Comparison of ENCODE assay signal across 9 mouse cellular contexts in genomic region chr4:138319508-138319907, GRCm38 (mm10). TPM values are rescaled to one million over a fixed set of nuclear protein-coding genes. Genes with fewer than 3 reads are reported as not detected.
DNase-seq lines count a peak whose midpoint lies in the region; ATAC-seq and TF ChIP-seq lines count a peak whose summit lies in the region.
"Had no signal": no experiment of that assay in that cellular context is flagged by ENCODE, and none has a peak within 500 bp of the region (broad histone marks: within the 10 kb centered on the region; RNA-seq: fewer than 3 reads in every experiment).

No protein-coding gene starts in this region.

- TF ChIP-seq EP300 in lung, postnatal 0 days (IDR thresholded peaks at IDR 0.05): no peak

- ATAC-seq in lung, postnatal 0 days: peak; percentile 69

- 32% methylated on average over 10 of the region's 10 CpGs for WGBS in bone marrow, adult 2 months
- 29% methylated on average over 10 of the region's 10 CpGs for WGBS in lung, postnatal 0 days

- H3K9ac ChIP-seq in lung, postnatal 0 days (replicated peaks; ENCODE audit: low read depth): no peak overlapping the region
- H3K9ac ChIP-seq: lung, embryonic 15.5 days had no signal

- H3K36me3 ChIP-seq in lung, postnatal 0 days (ENCODE audit: insufficient read depth, low read length): peaks cover 8% of the 10 kb centered on the region; the same call in 1 of the 2 replicates

- TF ChIP-seq POLR2A in bone marrow, adult 2 months (IDR thresholded peaks at IDR 0.05; ENCODE audit: borderline replicate concordance, control insufficient read depth, low read depth, low read length): no peak
- no peak for TF ChIP-seq POLR2A in embryonic fibroblast, embryonic 13.5 days (IDR thresholded peaks at IDR 0.05; ENCODE audit: low read depth, low read length)

- DNase-seq in ES-CJ7 (ENCODE audit: low read depth, low spot score): peak; percentile 87
- peak; percentile 88 to 91 for DNase-seq in heart, postnatal 36 days
- DNase-seq in layer of hippocampus, adult 9-11 months: peak; percentile 76
- DNase-seq in lung, postnatal 0 days (ENCODE audit: low spot score): peak; percentile 87
- DNase-seq in right cerebral cortex, postnatal 14 days: peak; percentile 80
- peak; percentile 81 to 85 for DNase-seq in urinary bladder, postnatal 36 days (ENCODE audit: low spot score in 2 of 2)

- H3K9me3 ChIP-seq in lung, postnatal 0 days (ENCODE audit: low read length): no peaks in the 10 kb centered on the region
- H3K9me3 ChIP-seq: lung, embryonic 15.5 days had no signal

- H3K4me3 ChIP-seq in bone marrow, adult 2 months (replicated peaks; ENCODE audit: control insufficient read depth, low read depth, low read length): no peak overlapping the region
- H3K4me3 ChIP-seq in embryonic fibroblast, embryonic 13.5 days (ENCODE audit: insufficient read depth, low read length): no peak overlapping the region
- no peak overlapping the region for H3K4me3 ChIP-seq in lung, postnatal 0 days (ENCODE audit: low read depth, low read length)
- H3K4me3 ChIP-seq: lung, embryonic 15.5 days had no signal

- no peaks in the 10 kb centered on the region for H3K27me3 ChIP-seq in lung, postnatal 0 days (replicated peaks; ENCODE audit: insufficient read depth, low read length)
- H3K27me3 ChIP-seq: lung, embryonic 15.5 days had no signal

- H3K27ac ChIP-seq in bone marrow, adult 2 months (ENCODE audit: control insufficient read depth, insufficient read depth, low read depth, low read length, poor library complexity): no peak overlapping the region
- H3K27ac ChIP-seq in embryonic fibroblast, embryonic 13.5 days (ENCODE audit: insufficient read depth, low read length): no peak overlapping the region
- H3K27ac ChIP-seq in lung, postnatal 0 days (ENCODE audit: low read length): no peak overlapping the region
- H3K27ac ChIP-seq: lung, embryonic 15.5 days had no signal

- H3K4me2 ChIP-seq in lung, postnatal 0 days (replicated peaks; ENCODE audit: low read depth, low read length): no peak overlapping the region
- H3K4me2 ChIP-seq: lung, embryonic 15.5 days had no signal

- intact Hi-C loops in heart, postnatal 36 days (cut with DNase I): loop anchor here (1.0 to 10.0 kb wide), 3 partner anchors 59 to 355 kb away; no protein-coding TSS in a partner anchor

- peak; percentile 100 for TF ChIP-seq CTCF in bone marrow, adult 2 months (IDR thresholded peaks at IDR 0.05; ENCODE audit: control insufficient read depth, insufficient read depth, low read length)
- TF ChIP-seq CTCF in embryonic fibroblast, embryonic 13.5 days (IDR thresholded peaks at IDR 0.05; ENCODE audit: borderline replicate concordance, insufficient read depth, low read length): peak; percentile 100
- TF ChIP-seq CTCF in lung, postnatal 0 days (IDR thresholded peaks at IDR 0.05): peak; percentile 100

- no peaks in the 10 kb centered on the region for H3K4me1 ChIP-seq in bone marrow, adult 2 months (ENCODE audit: control insufficient read depth, insufficient read depth, low read length)
- peaks cover 4% of the 10 kb centered on the region; the same call in 1 of the 2 replicates for H3K4me1 ChIP-seq in embryonic fibroblast, embryonic 13.5 days (ENCODE audit: control insufficient read depth, insufficient read depth, low read length)
- H3K4me1 ChIP-seq in lung, postnatal 0 days (ENCODE audit: insufficient read depth, low read depth, low read length): no peaks in the 10 kb centered on the region; the same call in 1 of the 2 replicates

RNA-seq across cellular contexts. Expression of gene Pink1, which starts 6.6 kb away (rescaled TPM):
- 35.7 and 48.1 TPM in 2 replicates for polyA plus RNA-seq in bone marrow, adult 2 months (2011; ENCODE audit: insufficient read depth, insufficient read length, low replicate concordance, missing spikeins)
- 17.5 and 19.1 TPM in 2 replicates for polyA plus RNA-seq in embryonic fibroblast, embryonic 13.5 days (2011; ENCODE audit: insufficient read length, low read depth, missing spikeins)
- total RNA-seq in heart, postnatal 36 days (2021): 100 to 1,000 TPM; 629 to 755 TPM
- polyA plus RNA-seq in lung, postnatal 0 days (2015; fragmentation: Nextera tagmentation; extraction: Ambion mirVana): 129 and 144 TPM in 2 replicates

RNA-seq across cellular contexts. Expression of gene Ddost, which starts 15.0 kb away (rescaled TPM):
- polyA plus RNA-seq in bone marrow, adult 2 months (2011; ENCODE audit: insufficient read depth, insufficient read length, low replicate concordance, missing spikeins): 31.4 and 64.8 TPM in 2 replicates
- polyA plus RNA-seq in embryonic fibroblast, embryonic 13.5 days (2011; ENCODE audit: insufficient read length, low read depth, missing spikeins): 191 and 221 TPM in 2 replicates
- total RNA-seq in heart, postnatal 36 days (2021): 10 to 100 TPM; 63.7 to 64.2 TPM
- polyA plus RNA-seq in lung, postnatal 0 days (2015; fragmentation: Nextera tagmentation; extraction: Ambion mirVana): 184 and 195 TPM in 2 replicates

RNA-seq across cellular contexts. Expression of gene Cda, which starts 48.3 kb away (rescaled TPM):
- 1.2 TPM in 1 of 2 replicates, not detected in the other for polyA plus RNA-seq in bone marrow, adult 2 months (2011; ENCODE audit: insufficient read depth, insufficient read length, low replicate concordance, missing spikeins)
- polyA plus RNA-seq in embryonic fibroblast, embryonic 13.5 days (2011; ENCODE audit: insufficient read length, low read depth, missing spikeins): 1.0 and 1.2 TPM in 2 replicates
- 1 to 10 TPM in 1 of 2 experiments, under 1 TPM in 1; 0.65 to 2.1 TPM for total RNA-seq in heart, postnatal 36 days (2021)
- 15.6 and 16.0 TPM in 2 replicates for polyA plus RNA-seq in lung, postnatal 0 days (2015; fragmentation: Nextera tagmentation; extraction: Ambion mirVana)
